Comparison of ENCODE assay signal across 8 mouse cellular contexts in genomic region chr3:157232723-157233122, GRCm38 (mm10).
DNase-seq lines count a peak whose midpoint lies in the region; ATAC-seq and TF ChIP-seq lines count a peak whose summit lies in the region.

No protein-coding gene starts in this region.

- H3K4me1 ChIP-seq in midbrain, embryonic 10.5 days: no peaks in the 10 kb centered on the region
- H3K4me1 ChIP-seq in midbrain, embryonic 16.5 days (ENCODE audit: control insufficient read depth, insufficient read depth, low read length): no peaks in the 10 kb centered on the region
- H3K4me1 ChIP-seq in forebrain, embryonic 10.5 days: no peaks in the 10 kb centered on the region
- no peaks in the 10 kb centered on the region for H3K4me1 ChIP-seq in kidney, postnatal 0 days (replicated peaks; ENCODE audit: insufficient read depth, low read length)
- H3K4me1 ChIP-seq in midbrain, embryonic 11.5 days (ENCODE audit: control insufficient read depth, insufficient read depth, low read length): no peaks in the 10 kb centered on the region

- TF ChIP-seq CTCF in kidney, postnatal 0 days (IDR thresholded peaks at IDR 0.05; ENCODE audit: low read depth): peak; percentile 81

- 34% methylated on average over 5 of the region's 5 CpGs for WGBS in midbrain, embryonic 10.5 days
- WGBS in midbrain, embryonic 16.5 days: 21% methylated on average over 5 of the region's 5 CpGs
- WGBS in forebrain, embryonic 10.5 days: 45% methylated on average over 5 of the region's 5 CpGs
- 25% methylated on average over 5 of the region's 5 CpGs for WGBS in kidney, postnatal 0 days
- WGBS in midbrain, embryonic 11.5 days: 37% methylated on average over 5 of the region's 5 CpGs

- H3K36me3 ChIP-seq in midbrain, embryonic 10.5 days: no peaks in the 10 kb centered on the region
- no peaks in the 10 kb centered on the region for H3K36me3 ChIP-seq in midbrain, embryonic 16.5 days (ENCODE audit: control insufficient read depth, insufficient read depth, low read length)
- no peaks in the 10 kb centered on the region for H3K36me3 ChIP-seq in forebrain, embryonic 10.5 days (replicated peaks)
- H3K36me3 ChIP-seq in kidney, postnatal 0 days (ENCODE audit: insufficient read depth, low read length): no peaks in the 10 kb centered on the region
- H3K36me3 ChIP-seq in midbrain, embryonic 11.5 days (ENCODE audit: control insufficient read depth, insufficient read depth, low read length): no peaks in the 10 kb centered on the region

- H3K4me3 ChIP-seq in midbrain, embryonic 10.5 days: no peak overlapping the region
- H3K4me3 ChIP-seq in midbrain, embryonic 16.5 days (ENCODE audit: low read depth, low read length): no peak overlapping the region
- no peak overlapping the region for H3K4me3 ChIP-seq in forebrain, embryonic 10.5 days
- no peak overlapping the region for H3K4me3 ChIP-seq in kidney, postnatal 0 days (replicated peaks; ENCODE audit: low read depth, low read length)
- H3K4me3 ChIP-seq in midbrain, embryonic 11.5 days (ENCODE audit: low read depth, low read length): no peak overlapping the region

- H3K4me2 ChIP-seq in midbrain, embryonic 16.5 days (ENCODE audit: low read length): no peak overlapping the region
- no peak overlapping the region for H3K4me2 ChIP-seq in kidney, postnatal 0 days (ENCODE audit: low read length)
- no peak overlapping the region for H3K4me2 ChIP-seq in midbrain, embryonic 11.5 days

- H3K27me3 ChIP-seq in midbrain, embryonic 10.5 days (ENCODE audit: low read depth, poor library complexity, severe bottlenecking): no peaks in the 10 kb centered on the region
- H3K27me3 ChIP-seq in midbrain, embryonic 16.5 days (ENCODE audit: control insufficient read depth, insufficient read depth, low read depth, low read length): no peaks in the 10 kb centered on the region
- H3K27me3 ChIP-seq in forebrain, embryonic 10.5 days (ENCODE audit: poor library complexity, severe bottlenecking): no peaks in the 10 kb centered on the region
- no peaks in the 10 kb centered on the region for H3K27me3 ChIP-seq in kidney, postnatal 0 days (ENCODE audit: insufficient read depth, low read length)
- no peaks in the 10 kb centered on the region for H3K27me3 ChIP-seq in midbrain, embryonic 11.5 days (ENCODE audit: control insufficient read depth, insufficient read depth, low read length)

- no peak; the same call in 1 of the 2 replicates for ATAC-seq in midbrain, embryonic 16.5 days
- ATAC-seq in cerebellum, adult (ENCODE audit: insufficient number of reproducible peaks, low FRiP score, low TSS enrichment): peak; percentile 65; the same call in 1 of the 2 replicates
- ATAC-seq in kidney, postnatal 0 days (replicated peaks; ENCODE audit: low FRiP score, low read depth): no peak
- peak; percentile 66 for ATAC-seq in midbrain, embryonic 11.5 days (ENCODE audit: low FRiP score)

- DNase-seq in midbrain, embryonic 10.5 days (ENCODE audit: low spot score): peak; percentile 17
- DNase-seq in forebrain, embryonic 10.5 days (ENCODE audit: extremely low spot score, low spot score): peak; percentile 21
- peak; percentile 81 for DNase-seq in kidney, postnatal 0 days (ENCODE audit: low spot score)
- no peak for DNase-seq in midbrain, embryonic 11.5 days (ENCODE audit: low spot score, missing footprints)
- no peak for DNase-seq in gastrocnemius, postnatal 10 days
- no peak for DNase-seq in thymus, postnatal 14 days

- H3K9ac ChIP-seq in midbrain, embryonic 16.5 days (ENCODE audit: low read depth, low read length): no peak overlapping the region
- H3K9ac ChIP-seq in kidney, postnatal 0 days (ENCODE audit: low read depth, low read length): no peak overlapping the region
- no peak overlapping the region for H3K9ac ChIP-seq in midbrain, embryonic 11.5 days (ENCODE audit: low read length)

- no peak overlapping the region for H3K27ac ChIP-seq in midbrain, embryonic 10.5 days (replicated peaks)
- H3K27ac ChIP-seq in midbrain, embryonic 16.5 days (ENCODE audit: low read length): no peak overlapping the region
- H3K27ac ChIP-seq in forebrain, embryonic 10.5 days: no peak overlapping the region
- no peak overlapping the region for H3K27ac ChIP-seq in kidney, postnatal 0 days
- no peak overlapping the region for H3K27ac ChIP-seq in midbrain, embryonic 11.5 days (ENCODE audit: low read depth, low read length)

- H3K9me3 ChIP-seq in midbrain, embryonic 10.5 days (replicated peaks): no peaks in the 10 kb centered on the region
- H3K9me3 ChIP-seq in midbrain, embryonic 16.5 days (replicated peaks; ENCODE audit: control insufficient read depth, low read length, poor library complexity, severe bottlenecking): no peaks in the 10 kb centered on the region
- H3K9me3 ChIP-seq in forebrain, embryonic 10.5 days: no peaks in the 10 kb centered on the region
- H3K9me3 ChIP-seq in kidney, postnatal 0 days (replicated peaks; ENCODE audit: low read length): no peaks in the 10 kb centered on the region
- H3K9me3 ChIP-seq in midbrain, embryonic 11.5 days (ENCODE audit: control insufficient read depth, low read length): no peaks in the 10 kb centered on the region

Comparison
In these comparisons a context has a peak if more than half of its experiments do, and no peak if none do; other contexts are left out.
1. DNase-seq: peak in midbrain, embryonic 10.5 days (single experiment), forebrain, embryonic 10.5 days (single experiment) and kidney, postnatal 0 days (single experiment); none in midbrain, embryonic 11.5 days (single experiment), gastrocnemius, postnatal 10 days (single experiment) and thymus, postnatal 14 days (single experiment).
2. ATAC-seq: peak in cerebellum, adult (single experiment) and midbrain, embryonic 11.5 days (single experiment); none in midbrain, embryonic 16.5 days (single experiment) and kidney, postnatal 0 days (single experiment).